Mouse (Mus musculus) liver, embryonic 14.5 days (tissue): ENCODE results near the gene Spa17. TPM values are rescaled to one million over a fixed set of nuclear protein-coding genes. Genes with fewer than 3 reads are reported as not detected.
A peak's percentile ranks its signal among the peaks of the same experiment; 100 is the strongest.

ENCODE experiments used
- ATAC-seq: fragments of 200-750 bp; cut with Nextera tagmentation; 2 replicates; pipeline ENCODE4 v1.8.0; 2017; ENCODE audit warnings: moderate number of reproducible peaks, mild to moderate bottlenecking, moderate library complexity; ENCODE audit not compliant: insufficient read depth
- DNase-seq, 3 experiments: peaks; one replicate each; pipeline ENCODE4 v3.0.0-alpha.2; 2012 to 2013; ENCODE audit warnings: low read depth in 3 of 3, low spot score in 3 of 3
- H3K27ac ChIP-seq: fragments of 300-500 bp; sonication (generic); 2 replicates; pipeline ENCODE4 v1.5.1; 2014; ENCODE audit warnings: moderate library complexity, mild to moderate bottlenecking, control low read depth, inconsistent platforms
- H3K27me3 ChIP-seq: fragments of 300-500 bp; sonication (generic); 2 replicates; pipeline ENCODE4 v1.6.1; 2014; ENCODE audit warnings: mild to moderate bottlenecking, low read length, moderate library complexity; ENCODE audit not compliant: control insufficient read depth, insufficient read depth
- H3K36me3 ChIP-seq: fragments of 300-500 bp; sonication (generic); replicated peaks from 2 replicates; pipeline ENCODE4 v1.6.1; 2014; ENCODE audit warnings: low read depth; ENCODE audit not compliant: control insufficient read depth, insufficient read depth
- H3K4me1 ChIP-seq, 2 experiments: fragments of 200-500 bp in 1 of 2; fragments of 300-500 bp in 1 of 2; sonication (generic) in 1 of 2; replicated peaks; 2 replicates each; pipeline ENCODE4 v1.6.1; 2012 to 2014; ENCODE audit warnings: antibody characterized with exemption in 1 of 2, inconsistent platforms in 1 of 2, low read length in 1 of 2; ENCODE audit not compliant: control insufficient read depth in 2 of 2, insufficient read depth in 2 of 2
- H3K4me2 ChIP-seq: fragments of 300-500 bp; sonication (generic); 2 replicates; pipeline ENCODE4 v1.6.1; 2014; ENCODE audit warnings: low read depth, mild to moderate bottlenecking, control low read depth, moderate library complexity
- H3K4me3 ChIP-seq, 2 experiments: fragments of 200-500 bp in 1 of 2; fragments of 300-500 bp in 1 of 2; sonication (generic) in 1 of 2; 2 replicates each; pipeline ENCODE4 v1.5.1; 2012 to 2014; ENCODE audit warnings: low read depth in 2 of 2, low read length in 2 of 2, mild to moderate bottlenecking in 2 of 2, control low read depth in 1 of 2, inconsistent platforms in 1 of 2, moderate library complexity in 1 of 2; ENCODE audit not compliant: insufficient read depth in 1 of 2
- H3K9ac ChIP-seq: fragments of 300-500 bp; sonication (generic); replicated peaks from 2 replicates; pipeline ENCODE4 v1.6.1; 2014; ENCODE audit warnings: mild to moderate bottlenecking, control low read depth, moderate library complexity
- H3K9me3 ChIP-seq: fragments of 300-500 bp; sonication (generic); 2 replicates; pipeline ENCODE4 v1.6.1; 2016; ENCODE audit warnings: low read length, mixed read lengths; ENCODE audit not compliant: control insufficient read depth
- CTCF ChIP-seq: IDR thresholded peaks from 2 replicates; pipeline ENCODE4 v1.5.1; 2016; ENCODE audit warnings: antibody characterized with exemption, low read depth, control low read depth
- EP300 ChIP-seq: IDR thresholded peaks from 2 replicates; pipeline ENCODE4 v1.6.1; 2016; ENCODE audit warnings: antibody characterized with exemption, low read depth
- WGBS: fragments of 180-500 bp; shearing (Covaris S2); extraction: QIAGEN DNeasy Blood & Tissue Kit; methylation state at CpG from one replicate; pipeline ENCODE4 v1.1.7; 2014; ENCODE audit not compliant: insufficient replicate concordance; 5-methylcytosine and 5-hydroxymethylcytosine counted together
- polyA plus RNA-seq, 2 experiments: library from polyadenylated mRNA; depleted of rRNA in 1 of 2; stranded (reverse) in 1 of 2; unstranded in 1 of 2; fragments of >200 nt; fragmentation: Nextera tagmentation in 1 of 2; extraction: Ambion mirVana in 1 of 2; gene quantifications; 2 replicates each; pipeline versions ENCODE4 v1.2.1 to v1.2.3; 2012 to 2014

Spa17 gene
- polyA plus RNA-seq, 2 experiments: 1.3 to 2.6 TPM

DNA sequence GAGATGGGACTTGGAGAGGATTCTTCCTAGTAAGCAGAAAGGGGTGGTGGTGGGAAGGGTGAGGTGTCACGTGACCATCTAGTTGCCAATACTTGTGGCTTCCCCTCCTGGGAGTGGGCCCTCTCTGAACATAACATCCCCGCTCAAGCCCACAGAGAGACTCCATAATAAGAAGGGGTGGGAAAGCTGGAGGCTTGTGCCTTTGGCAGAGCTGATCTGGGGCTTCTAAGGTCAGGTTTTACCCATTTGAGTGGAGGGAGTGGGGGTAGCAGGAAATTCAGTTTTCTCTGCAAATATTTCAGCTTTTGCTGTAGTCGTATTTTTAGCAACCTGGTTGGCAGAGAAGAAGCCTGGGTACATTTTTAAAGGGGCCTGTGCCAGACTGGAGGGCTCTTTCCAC lies 57.2 kb downstream of the Spa17 start:
- no peaks in the 10 kb centered on the region for H3K9me3 ChIP-seq
- WGBS: 43% methylated on average over 3 of the region's 3 CpGs
- peaks cover 7% of the 10 kb centered on the region for H3K27me3 ChIP-seq
- no peak for DNase-seq
- no peak overlapping the region for H3K9ac ChIP-seq
- H3K4me1 ChIP-seq: peaks cover 0 to 35% of the 10 kb centered on the region in 2 experiments; a peak in 2 of 4 replicates
- no peaks in the 10 kb centered on the region for H3K36me3 ChIP-seq
- TF ChIP-seq CTCF (no peak), EP300 (no peak)
- no peak overlapping the region for H3K4me2 ChIP-seq
- H3K4me3 ChIP-seq: no peak overlapping the region
- no peak overlapping the region for H3K27ac ChIP-seq
- no peak for ATAC-seq

GRCm38 (mm10) chr9:37554838-37555748 lies 58.4 kb downstream of the Spa17 start, which contains the start of gene Siae:
Siae (plus strand) TSS chr9:37555698.
- no peaks in the 10 kb centered on the region for H3K9me3 ChIP-seq
- no peak for ATAC-seq

GRCm38 (mm10) chr9:37554279-37554678 lies 59.2 kb downstream of the Spa17 start:
- Histone ChIP-seq H3K9me3 (no peaks in the 10 kb centered on the region), H3K4me1 (peaks cover 0 to 37% of the 10 kb centered on the region in 2 experiments; a peak in 2 of 4 replicates), H3K4me2 (no peak overlapping the region), H3K9ac (no peak overlapping the region), H3K27me3 (peaks cover 8% of the 10 kb centered on the region), H3K36me3 (no peaks in the 10 kb centered on the region), H3K27ac (no peak overlapping the region), H3K4me3 (no peak overlapping the region)
- WGBS: 19% methylated on average over 1 of the region's 1 CpGs
- no peak for TF ChIP-seq CTCF
- peak; percentile 45; the same call in 1 of the 2 replicates for TF ChIP-seq EP300
- no peak for DNase-seq
- peak; percentile 80 for ATAC-seq

More at GRCm38 (mm10) chr9:37554838-37555748, 58.4 kb downstream of the Spa17 start, which contains the start of gene Siae:
- Histone ChIP-seq H3K4me1 (peaks cover 0 to 37% of the 10 kb centered on the region in 2 experiments; a peak in 2 of 4 replicates), H3K4me2 (no peak within 1 kb of the TSS), H3K27ac (no peak within 1 kb of the TSS), H3K36me3 (no peaks in the 10 kb centered on the region), H3K27me3 (peaks cover 8% of the 10 kb centered on the region), H3K9ac (no peak within 1 kb of the TSS), H3K4me3 (no peak within 1 kb of the TSS)
- DNase-seq: no peak
- TF ChIP-seq EP300 (no peak), CTCF (no peak)
- WGBS: 30% methylated on average over 7 of the region's 7 CpGs

Other genes starting within 250 kb of the Spa17 start
- gene Hepacam, start 246.4 kb downstream of the Spa17 start, polyA plus RNA-seq (2012; rRNA removed): not detected in 2 replicates
- not detected in 2 replicates for gene Hepacam, start 246.4 kb downstream of the Spa17 start, polyA plus RNA-seq (2014; fragmentation: Nextera tagmentation; extraction: Ambion mirVana)
- gene Robo4, start 211.8 kb downstream of the Spa17 start, polyA plus RNA-seq (2012; rRNA removed): 1.4 TPM in 2 replicates
- gene Robo4, start 211.8 kb downstream of the Spa17 start, polyA plus RNA-seq (2014; fragmentation: Nextera tagmentation; extraction: Ambion mirVana): 1.6 and 1.8 TPM in 2 replicates
- gene Robo3, start 180.5 kb downstream of the Spa17 start, polyA plus RNA-seq (2012; rRNA removed): 0.23 and 0.25 TPM in 2 replicates
- gene Robo3, start 180.5 kb downstream of the Spa17 start, polyA plus RNA-seq (2014; fragmentation: Nextera tagmentation; extraction: Ambion mirVana): 0.05 and 0.11 TPM in 2 replicates
- 6.6 and 9.3 TPM in 2 replicates for gene Msantd2, start 124.4 kb downstream of the Spa17 start, polyA plus RNA-seq (2012; rRNA removed)
- 3.8 TPM in 2 replicates for gene Msantd2, start 124.4 kb downstream of the Spa17 start, polyA plus RNA-seq (2014; fragmentation: Nextera tagmentation; extraction: Ambion mirVana)
- gene Esam, start 85.6 kb downstream of the Spa17 start, polyA plus RNA-seq (2012; rRNA removed): 6.5 and 7.3 TPM in 2 replicates
- gene Esam, start 85.6 kb downstream of the Spa17 start, polyA plus RNA-seq (2014; fragmentation: Nextera tagmentation; extraction: Ambion mirVana): 9.9 and 10.7 TPM in 2 replicates
- 0.70 and 0.81 TPM in 2 replicates for gene Vsig2, start 74.5 kb downstream of the Spa17 start, polyA plus RNA-seq (2012; rRNA removed)
- gene Vsig2, start 74.5 kb downstream of the Spa17 start, polyA plus RNA-seq (2014; fragmentation: Nextera tagmentation; extraction: Ambion mirVana): 0.36 TPM in 1 of 2 replicates, not detected in the other
- gene Nrgn, start 60.8 kb downstream of the Spa17 start, polyA plus RNA-seq (2012; rRNA removed): 5.4 and 7.1 TPM in 2 replicates
- gene Nrgn, start 60.8 kb downstream of the Spa17 start, polyA plus RNA-seq (2014; fragmentation: Nextera tagmentation; extraction: Ambion mirVana): 5.4 and 7.6 TPM in 2 replicates
- 2.2 TPM in 2 replicates for gene Siae, start 58.0 kb downstream of the Spa17 start, polyA plus RNA-seq (2012; rRNA removed)
- gene Siae, start 58.0 kb downstream of the Spa17 start, polyA plus RNA-seq (2014; fragmentation: Nextera tagmentation; extraction: Ambion mirVana): 5.7 and 6.0 TPM in 2 replicates
- 15.7 and 23.1 TPM in 2 replicates for gene Tbrg1, start 43.6 kb upstream of the Spa17 start, polyA plus RNA-seq (2012; rRNA removed)
- gene Tbrg1, start 43.6 kb upstream of the Spa17 start, polyA plus RNA-seq (2014; fragmentation: Nextera tagmentation; extraction: Ambion mirVana): 47.0 and 54.5 TPM in 2 replicates
- gene Panx3, start 55.5 kb upstream of the Spa17 start, polyA plus RNA-seq (2012; rRNA removed): not detected in 2 replicates
- gene Panx3, start 55.5 kb upstream of the Spa17 start, polyA plus RNA-seq (2014; fragmentation: Nextera tagmentation; extraction: Ambion mirVana): not detected in 2 replicates
- not detected in 2 replicates for gene Olfr160, start 102.5 kb upstream of the Spa17 start, polyA plus RNA-seq (2012; rRNA removed)
- not detected in 2 replicates for gene Olfr160, start 102.5 kb upstream of the Spa17 start, polyA plus RNA-seq (2014; fragmentation: Nextera tagmentation; extraction: Ambion mirVana)
- gene Olfr874, start 131.4 kb upstream of the Spa17 start, polyA plus RNA-seq (2012; rRNA removed): not detected in 2 replicates
- not detected in 2 replicates for gene Olfr874, start 131.4 kb upstream of the Spa17 start, polyA plus RNA-seq (2014; fragmentation: Nextera tagmentation; extraction: Ambion mirVana)
- gene Olfr875, start 158.1 kb upstream of the Spa17 start, polyA plus RNA-seq (2012; rRNA removed): not detected in 2 replicates
- gene Olfr875, start 158.1 kb upstream of the Spa17 start, polyA plus RNA-seq (2014; fragmentation: Nextera tagmentation; extraction: Ambion mirVana): not detected in 2 replicates
- not detected in 2 replicates for gene Olfr876, start 189.3 kb upstream of the Spa17 start, polyA plus RNA-seq (2012; rRNA removed)
- not detected in 2 replicates for gene Olfr876, start 189.3 kb upstream of the Spa17 start, polyA plus RNA-seq (2014; fragmentation: Nextera tagmentation; extraction: Ambion mirVana)
- not detected in 2 replicates for gene Olfr877, start 240.5 kb upstream of the Spa17 start, polyA plus RNA-seq (2012; rRNA removed)
- gene Olfr877, start 240.5 kb upstream of the Spa17 start, polyA plus RNA-seq (2014; fragmentation: Nextera tagmentation; extraction: Ambion mirVana): not detected in 2 replicates